Mouse (Mus musculus) liver, embryonic 14.5 days (tissue): ENCODE measurements at regions not wholly inside any gene's neighbourhood (a gene's known extent, or its start where the extent isn't known, plus 50 kb on each side); places are given as distances from the start of the nearest gene placed in this dataset.

Source experiments
- ATAC-seq: fragments of 200-750 bp; cut with Nextera tagmentation; 2 replicates; pipeline ENCODE4 v1.8.0; 2017; ENCODE audit warnings: moderate number of reproducible peaks, mild to moderate bottlenecking, moderate library complexity; ENCODE audit not compliant: insufficient read depth
- DNase-seq, 3 experiments: peaks; one replicate each; pipeline ENCODE4 v3.0.0-alpha.2; 2012 to 2013; ENCODE audit warnings: low read depth in 3 of 3, low spot score in 3 of 3
- H3K27ac ChIP-seq: fragments of 300-500 bp; sonication (generic); 2 replicates; pipeline ENCODE4 v1.5.1; 2014; ENCODE audit warnings: moderate library complexity, mild to moderate bottlenecking, control low read depth, inconsistent platforms
- H3K27me3 ChIP-seq: fragments of 300-500 bp; sonication (generic); 2 replicates; pipeline ENCODE4 v1.6.1; 2014; ENCODE audit warnings: mild to moderate bottlenecking, low read length, moderate library complexity; ENCODE audit not compliant: control insufficient read depth, insufficient read depth
- H3K36me3 ChIP-seq: fragments of 300-500 bp; sonication (generic); replicated peaks from 2 replicates; pipeline ENCODE4 v1.6.1; 2014; ENCODE audit warnings: low read depth; ENCODE audit not compliant: control insufficient read depth, insufficient read depth
- H3K4me1 ChIP-seq, 2 experiments: fragments of 200-500 bp in 1 of 2; fragments of 300-500 bp in 1 of 2; sonication (generic) in 1 of 2; replicated peaks; 2 replicates each; pipeline ENCODE4 v1.6.1; 2012 to 2014; ENCODE audit warnings: antibody characterized with exemption in 1 of 2, inconsistent platforms in 1 of 2, low read length in 1 of 2; ENCODE audit not compliant: control insufficient read depth in 2 of 2, insufficient read depth in 2 of 2
- H3K4me2 ChIP-seq: fragments of 300-500 bp; sonication (generic); 2 replicates; pipeline ENCODE4 v1.6.1; 2014; ENCODE audit warnings: low read depth, mild to moderate bottlenecking, control low read depth, moderate library complexity
- H3K4me3 ChIP-seq, 2 experiments: fragments of 200-500 bp in 1 of 2; fragments of 300-500 bp in 1 of 2; sonication (generic) in 1 of 2; 2 replicates each; pipeline ENCODE4 v1.5.1; 2012 to 2014; ENCODE audit warnings: low read depth in 2 of 2, low read length in 2 of 2, mild to moderate bottlenecking in 2 of 2, control low read depth in 1 of 2, inconsistent platforms in 1 of 2, moderate library complexity in 1 of 2; ENCODE audit not compliant: insufficient read depth in 1 of 2
- H3K9ac ChIP-seq: fragments of 300-500 bp; sonication (generic); replicated peaks from 2 replicates; pipeline ENCODE4 v1.6.1; 2014; ENCODE audit warnings: mild to moderate bottlenecking, control low read depth, moderate library complexity
- H3K9me3 ChIP-seq: fragments of 300-500 bp; sonication (generic); 2 replicates; pipeline ENCODE4 v1.6.1; 2016; ENCODE audit warnings: low read length, mixed read lengths; ENCODE audit not compliant: control insufficient read depth
- CTCF ChIP-seq: IDR thresholded peaks from 2 replicates; pipeline ENCODE4 v1.5.1; 2016; ENCODE audit warnings: antibody characterized with exemption, low read depth, control low read depth
- EP300 ChIP-seq: IDR thresholded peaks from 2 replicates; pipeline ENCODE4 v1.6.1; 2016; ENCODE audit warnings: antibody characterized with exemption, low read depth
- WGBS: fragments of 180-500 bp; shearing (Covaris S2); extraction: QIAGEN DNeasy Blood & Tissue Kit; methylation state at CpG from one replicate; pipeline ENCODE4 v1.1.7; 2014; ENCODE audit not compliant: insufficient replicate concordance; 5-methylcytosine and 5-hydroxymethylcytosine counted together

GRCm38 (mm10) chr6:14239151-14239550 lies 367.8 kb upstream of the 2610001J05Rik start:
- ATAC-seq (no peak), DNase-seq (no peak)
- H3K9me3 ChIP-seq = no peaks in the 10 kb centered on the region
- no peaks in the 10 kb centered on the region for H3K36me3 ChIP-seq
- no peaks in the 10 kb centered on the region for H3K4me1 ChIP-seq
- WGBS = 59% methylated on average over 2 of the region's 2 CpGs
- no peak overlapping the region for H3K4me2 ChIP-seq
- H3K9ac ChIP-seq = no peak overlapping the region
- no peak overlapping the region for H3K27ac ChIP-seq
- H3K4me3 ChIP-seq = no peak overlapping the region
- no peak for TF ChIP-seq CTCF
- TF ChIP-seq EP300 = no peak
- H3K27me3 ChIP-seq = no peaks in the 10 kb centered on the region

GRCm38 (mm10) chr6:14230823-14231222 lies 359.5 kb upstream of the 2610001J05Rik start:
- Histone ChIP-seq H3K9me3 (no peaks in the 10 kb centered on the region), H3K27me3 (no peaks in the 10 kb centered on the region), H3K36me3 (no peaks in the 10 kb centered on the region), H3K4me3 (no peak overlapping the region), H3K9ac (no peak overlapping the region), H3K4me1 (no peaks in the 10 kb centered on the region), H3K4me2 (no peak overlapping the region), H3K27ac (no peak overlapping the region)
- ATAC-seq (no peak), DNase-seq (no peak)
- 71% methylated on average over 2 of the region's 2 CpGs for WGBS
- TF ChIP-seq EP300 (no peak), CTCF (no peak)

DNA sequence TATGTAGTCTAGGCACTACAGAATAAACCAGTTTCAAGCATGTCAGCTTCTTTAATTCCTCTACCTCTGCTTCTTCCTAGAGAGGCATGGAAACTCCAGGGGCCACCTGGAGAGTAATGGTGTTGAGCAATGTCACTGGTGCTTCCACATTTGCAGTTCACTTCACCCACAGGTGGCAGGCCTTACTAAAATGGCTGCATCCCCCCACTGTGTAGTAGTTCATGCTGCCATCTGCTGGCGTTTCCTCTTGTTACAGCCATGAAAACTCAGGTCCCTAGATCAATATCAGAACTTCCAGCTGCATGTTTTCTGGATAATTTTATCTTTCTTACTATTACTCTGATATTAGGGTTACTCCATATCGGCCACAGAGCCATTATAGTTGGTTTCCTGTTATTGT lies 336.2 kb upstream of the 2610001J05Rik start:
- no peaks in the 10 kb centered on the region for H3K4me1 ChIP-seq
- no peaks in the 10 kb centered on the region for H3K9me3 ChIP-seq
- TF ChIP-seq EP300 = no peak
- TF ChIP-seq CTCF = peak; percentile 50
- no peaks in the 10 kb centered on the region for H3K27me3 ChIP-seq
- no peak overlapping the region for H3K4me2 ChIP-seq
- DNase-seq = no peak
- no peak overlapping the region for H3K9ac ChIP-seq
- no peak for ATAC-seq
- H3K4me3 ChIP-seq = no peak overlapping the region
- no peak overlapping the region for H3K27ac ChIP-seq
- WGBS = 8% methylated on average over 2 of the region's 2 CpGs
- H3K36me3 ChIP-seq = no peaks in the 10 kb centered on the region

DNA sequence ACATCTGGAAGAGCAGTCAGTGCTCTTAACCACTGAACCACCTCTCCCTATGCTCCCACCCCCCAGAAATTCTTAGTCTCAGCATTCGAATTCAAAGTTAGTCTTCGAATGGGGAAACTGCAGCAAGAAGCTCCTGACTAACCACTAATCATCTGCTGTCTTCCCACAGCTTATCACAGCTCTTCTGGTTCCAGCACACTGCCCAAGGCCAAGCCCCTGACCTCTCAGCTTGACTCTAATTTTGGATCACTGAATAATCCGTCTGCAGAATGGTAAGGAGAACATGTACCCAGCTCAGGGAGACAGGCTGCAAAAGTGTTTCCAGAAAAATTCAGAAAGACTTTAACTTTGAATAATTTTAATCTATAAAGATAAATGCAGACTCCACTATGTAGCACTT lies 325.8 kb upstream of the 2610001J05Rik start:
- Histone ChIP-seq H3K27ac (no peak overlapping the region), H3K36me3 (no peaks in the 10 kb centered on the region), H3K4me3 (no peak overlapping the region), H3K27me3 (no peaks in the 10 kb centered on the region), H3K9me3 (no peaks in the 10 kb centered on the region), H3K4me2 (no peak overlapping the region), H3K4me1 (no peaks in the 10 kb centered on the region), H3K9ac (no peak overlapping the region)
- no peak for DNase-seq
- ATAC-seq = no peak
- TF ChIP-seq EP300 (no peak), CTCF (no peak)
- 44% methylated on average over 3 of the region's 3 CpGs for WGBS

GRCm38 (mm10) chr6:14195351-14195750 lies 324.0 kb upstream of the 2610001J05Rik start:
- no peak overlapping the region for H3K9ac ChIP-seq
- 52% methylated on average over 5 of the region's 5 CpGs for WGBS
- no peak for DNase-seq
- H3K4me1 ChIP-seq = no peaks in the 10 kb centered on the region
- TF ChIP-seq EP300 (no peak), CTCF (no peak)
- ATAC-seq = no peak
- no peak overlapping the region for H3K27ac ChIP-seq
- no peak overlapping the region for H3K4me3 ChIP-seq
- no peaks in the 10 kb centered on the region for H3K27me3 ChIP-seq
- no peaks in the 10 kb centered on the region for H3K9me3 ChIP-seq
- H3K4me2 ChIP-seq = no peak overlapping the region
- no peaks in the 10 kb centered on the region for H3K36me3 ChIP-seq
